Mouse (Mus musculus): ENCODE results near the gene Vat1l.

DNA sequence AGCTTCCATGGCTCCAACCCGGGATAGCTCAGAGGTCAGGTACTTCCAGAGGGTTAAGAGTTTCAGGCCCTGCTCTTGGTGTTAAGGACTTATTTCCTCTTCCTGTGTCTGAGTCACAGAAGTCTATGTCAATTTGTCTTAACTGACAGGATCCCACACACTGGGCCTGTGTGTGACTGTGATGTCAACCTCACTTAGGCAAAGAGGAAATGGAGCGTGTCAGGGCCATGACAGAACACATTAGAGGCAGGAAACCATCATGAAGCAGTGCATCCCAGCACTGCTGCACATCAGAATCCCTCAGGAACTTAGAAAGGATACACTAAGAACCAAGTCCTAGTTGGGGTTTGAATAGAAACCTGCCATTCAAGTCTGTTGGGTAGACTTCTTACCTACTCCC, 56.9 kb downstream of the Vat1l start:
- no peak for TF ChIP-seq CTCF (conservative IDR thresholded peaks at IDR 0.05; ENCODE audit: low read length)
- TF ChIP-seq NANOG (IDR thresholded peaks at IDR 0.05; ENCODE audit: borderline replicate concordance, low read length) = no peak
